Mouse (Mus musculus) bone marrow, adult 2 months (tissue): Measurements from ENCODE around the gene Gm10721.
"Not testable (repeated sequence)": the region's sequence is repeated elsewhere in the genome, so short reads cannot be mapped to it uniquely, and the experiment has no call there.

ENCODE experiments used
- CTCF ChIP-seq: fragments of 200-500 bp; IDR thresholded peaks from 2 replicates; pipeline ENCODE4 v1.5.1; 2011; ENCODE audit warnings: low read length, control low read depth; ENCODE audit not compliant: control insufficient read depth, insufficient read depth
- POLR2A ChIP-seq: fragments of 200-500 bp; IDR thresholded peaks from 2 replicates; pipeline ENCODE4 v1.6.1; 2011; ENCODE audit warnings: low read depth, mild to moderate bottlenecking, control low read depth, low read length, borderline replicate concordance; ENCODE audit not compliant: control insufficient read depth

DNA sequence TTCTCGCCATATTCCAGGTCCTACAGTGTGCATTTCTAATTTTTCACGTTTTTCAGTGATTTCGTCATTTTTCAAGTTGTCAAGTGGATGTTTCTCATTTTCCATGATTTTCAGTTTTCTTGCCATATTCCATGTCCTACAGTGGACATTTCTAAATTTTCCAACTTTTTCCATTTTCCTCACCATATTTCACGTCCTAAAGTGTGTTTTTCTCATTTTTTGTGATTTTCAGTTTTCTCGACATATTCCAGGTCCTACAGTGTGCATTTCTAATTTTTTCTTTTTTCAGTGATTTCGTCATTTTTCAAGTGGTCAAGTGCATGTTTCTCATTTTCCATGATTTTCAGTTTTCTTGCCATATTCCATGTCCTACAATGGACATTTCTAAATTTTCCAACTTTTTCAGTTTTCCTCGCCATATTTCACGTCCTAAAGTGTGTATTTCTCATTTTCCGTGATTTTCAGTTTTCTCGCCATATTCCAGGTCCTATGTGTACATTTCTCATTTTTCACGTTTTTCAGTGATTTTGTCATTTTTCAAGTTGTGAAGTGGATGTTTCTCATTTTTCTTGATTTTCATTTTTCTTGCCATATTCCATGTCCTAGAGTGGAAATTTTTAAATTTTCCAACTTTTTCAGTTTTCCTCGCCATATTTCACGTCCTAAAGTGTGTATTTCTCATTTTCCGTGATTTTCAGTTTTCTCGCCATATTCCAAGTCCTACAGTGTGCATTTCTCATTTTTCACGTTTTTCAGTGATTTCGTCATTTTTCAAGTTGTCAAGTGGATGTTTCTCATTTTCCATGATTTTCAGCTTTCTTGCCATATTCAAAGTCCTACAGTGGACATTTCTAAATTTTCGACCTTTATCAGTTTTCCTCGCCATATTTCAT, 7.1 kb downstream of the Gm10721 start:
- TF ChIP-seq CTCF, POLR2A: not testable (repeated sequence)
